Comparison of ENCODE assay signal across 1 mouse cellular context in the genomic region with DNA sequence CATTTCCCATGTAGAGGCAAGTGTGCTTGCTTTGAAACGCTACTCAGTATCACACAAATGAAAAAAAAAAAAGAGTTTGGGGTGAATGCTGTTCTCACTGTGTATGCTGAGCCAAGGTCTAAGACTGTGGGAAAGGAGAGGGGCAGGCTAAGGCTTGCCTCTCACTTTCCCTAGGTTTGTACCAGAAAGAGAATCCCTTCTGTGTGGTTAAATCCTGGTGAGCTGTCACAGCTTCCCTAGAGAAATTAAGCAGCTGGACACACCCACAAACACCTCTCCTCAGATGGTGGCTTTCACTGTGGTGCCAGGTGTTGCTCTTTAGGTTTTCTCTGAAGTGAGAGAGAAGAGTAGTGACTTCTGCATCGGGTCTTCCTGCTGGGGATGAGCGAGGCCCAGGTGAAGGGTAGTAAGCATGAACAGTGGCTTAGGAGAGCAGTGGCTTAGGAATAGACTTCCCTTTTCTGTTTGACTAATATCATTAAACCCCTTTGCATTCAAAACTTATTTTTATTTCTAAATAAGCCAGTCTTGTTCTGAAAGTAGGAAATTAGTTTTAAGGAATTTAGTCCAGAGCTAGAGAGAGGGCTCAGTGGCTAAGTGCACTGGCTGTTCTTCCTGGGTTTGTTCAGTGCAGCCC.
TF ChIP-seq lines count a peak whose summit lies in the region.

No protein-coding gene starts in this region.

TF ChIP-seq in CH12.LX, 34 proteins besides CTCF, POLR2A, EP300 and RAD21 (continued from another document):
- TF ChIP-seq JUND (conservative IDR thresholded peaks at IDR 0.05; ENCODE audit: low read depth, low read length) (peak; percentile 49; the same call in 1 of the 2 replicates), ELF1 (IDR thresholded peaks at IDR 0.05; ENCODE audit: low read depth, low read length) (no peak), MYC (IDR thresholded peaks at IDR 0.05; ENCODE audit: low read depth, low read length) (no peak), CHD2 (IDR thresholded peaks at IDR 0.05; ENCODE audit: low read length) (no peak), ZNF384 (IDR thresholded peaks at IDR 0.05; ENCODE audit: low read depth, low read length) (peak; percentile 77), NRF1 (IDR thresholded peaks at IDR 0.05; ENCODE audit: low read depth, low read length) (no peak), SMC3 (IDR thresholded peaks at IDR 0.05; ENCODE audit: low read depth, low read length) (no peak), RCOR1 (conservative IDR thresholded peaks at IDR 0.05; ENCODE audit: low read depth, low read length) (no peak), PAX5 (IDR thresholded peaks at IDR 0.05; ENCODE audit: low read length) (no peak), MXI1 (IDR thresholded peaks at IDR 0.05; ENCODE audit: low read depth, low read length) (no peak; the same call in 1 of the 2 replicates), UBTF (IDR thresholded peaks at IDR 0.05; ENCODE audit: low read depth, low read length) (no peak), BHLHE40 (IDR thresholded peaks at IDR 0.05; ENCODE audit: low read depth, low read length) (no peak), JUN (IDR thresholded peaks at IDR 0.05; ENCODE audit: insufficient read depth, low read depth, low read length) (peak; percentile 16; the same call in 1 of the 2 replicates)
